Mouse (Mus musculus) C2C12 (cell line): ENCODE results near the gene Smurf1.

ENCODE experiments used
- CTCF ChIP-seq: IDR thresholded peaks from one replicate; pipeline ENCODE4 v1.5.1; 2011; ENCODE audit not compliant: control insufficient read depth, insufficient read depth, insufficient read length
- MYOG ChIP-seq: IDR thresholded peaks from one replicate; pipeline ENCODE4 v1.6.1; 2011; ENCODE audit not compliant: control insufficient read depth, insufficient read length; ENCODE audit errors: extremely low read depth

DNA sequence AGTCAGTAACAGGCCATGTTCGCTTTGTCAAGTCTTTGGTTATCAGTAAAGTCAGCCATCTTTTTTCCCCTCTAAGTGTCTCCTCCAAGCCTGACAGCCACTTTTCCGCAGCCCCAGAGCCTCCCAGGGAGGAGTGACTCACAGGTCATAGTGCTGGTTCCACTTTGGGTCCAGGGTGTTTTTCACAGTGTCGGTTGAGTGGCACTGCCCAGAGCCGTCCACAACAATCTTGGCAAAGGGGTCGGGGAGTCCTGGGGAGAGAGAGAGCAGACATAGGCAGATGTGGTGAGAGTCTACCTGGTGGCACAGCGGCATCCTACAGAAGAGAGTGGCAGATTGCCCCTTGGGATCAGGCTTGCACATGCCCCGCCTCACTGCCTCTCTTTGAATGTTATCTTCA is 64.6 kb downstream of the Smurf1 start:
- TF ChIP-seq CTCF, result no peak
- no peak for TF ChIP-seq MYOG
